In the genomic region with DNA sequence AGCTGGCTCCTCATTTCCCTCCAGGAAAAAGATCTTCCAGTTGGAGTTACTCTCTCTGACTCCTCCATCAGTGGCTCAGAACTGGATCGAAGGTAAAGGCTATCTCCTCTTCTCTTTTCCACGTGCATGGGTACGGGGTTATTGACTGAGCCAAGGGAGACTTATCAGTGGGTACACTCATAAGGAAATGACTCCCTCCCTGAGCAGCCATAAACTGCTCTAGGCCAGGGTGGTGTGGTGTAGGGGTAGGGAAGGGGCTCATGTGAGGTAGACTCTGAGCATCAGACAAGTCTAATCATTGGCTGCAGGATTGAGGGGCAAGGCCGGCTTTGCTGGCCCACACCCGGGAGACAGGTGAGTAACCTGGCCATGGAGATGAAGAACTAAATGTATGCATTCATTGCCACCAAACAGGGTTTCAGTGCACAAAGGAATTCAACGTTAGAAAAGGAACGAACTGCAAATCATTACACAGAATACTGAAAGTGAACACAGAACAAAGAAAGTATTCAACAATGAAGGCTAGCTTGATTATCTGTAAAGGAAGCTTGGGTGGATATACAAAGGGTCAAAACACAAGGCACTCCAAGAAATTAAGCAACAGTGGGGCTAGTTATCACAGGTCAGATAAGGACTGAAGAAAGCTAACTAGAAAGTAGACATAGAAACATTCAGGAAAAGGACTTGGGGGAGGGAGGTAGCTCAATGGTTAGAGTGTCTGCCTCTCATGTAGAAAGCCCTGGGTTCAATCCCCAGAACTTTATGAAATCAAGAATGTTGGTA, we compare ENCODE assay signal across 16 mouse cellular contexts.
"Had no signal": no experiment of that assay in that cellular context is flagged by ENCODE, and none has a peak within 500 bp of the region (broad histone marks: within the 10 kb centered on the region; RNA-seq: fewer than 3 reads in every experiment).

No protein-coding gene starts in this region.

- DNase-seq: kidney, adult 18-20 months; kidney, adult 9 months; kidney, postnatal 14 days; kidney, postnatal 4 days; liver, embryonic 13.5 days; lung, adult 2 months; lung, postnatal 36 days; midbrain, embryonic 14.5 days; right cerebral cortex, adult 18-20 months; right cerebral cortex, postnatal 14 days; right cerebral cortex, postnatal 4 days; thymus, postnatal 25 days had no signal

- H3K9ac ChIP-seq: liver, embryonic 13.5 days; neural tube, embryonic 12.5 days; neural tube, embryonic 15.5 days had no signal

- H3K9me3 ChIP-seq: liver, embryonic 13.5 days; megakaryocyte, embryonic 14.5 days; midbrain, embryonic 10.5 days; neural tube, embryonic 12.5 days; neural tube, embryonic 15.5 days had no signal

- H3K4me3 ChIP-seq: liver, embryonic 13.5 days; megakaryocyte, embryonic 14.5 days; midbrain, embryonic 10.5 days; neural tube, embryonic 12.5 days; neural tube, embryonic 15.5 days had no signal

- H3K27ac ChIP-seq: liver, embryonic 13.5 days; midbrain, embryonic 10.5 days; neural tube, embryonic 12.5 days; neural tube, embryonic 15.5 days had no signal

- H3K4me2 ChIP-seq: liver, embryonic 13.5 days; neural tube, embryonic 12.5 days; neural tube, embryonic 15.5 days had no signal

- H3K27me3 ChIP-seq: neural tube, embryonic 12.5 days; neural tube, embryonic 15.5 days had no signal
